Mouse (Mus musculus): ENCODE data around the gene Relt.

DNA sequence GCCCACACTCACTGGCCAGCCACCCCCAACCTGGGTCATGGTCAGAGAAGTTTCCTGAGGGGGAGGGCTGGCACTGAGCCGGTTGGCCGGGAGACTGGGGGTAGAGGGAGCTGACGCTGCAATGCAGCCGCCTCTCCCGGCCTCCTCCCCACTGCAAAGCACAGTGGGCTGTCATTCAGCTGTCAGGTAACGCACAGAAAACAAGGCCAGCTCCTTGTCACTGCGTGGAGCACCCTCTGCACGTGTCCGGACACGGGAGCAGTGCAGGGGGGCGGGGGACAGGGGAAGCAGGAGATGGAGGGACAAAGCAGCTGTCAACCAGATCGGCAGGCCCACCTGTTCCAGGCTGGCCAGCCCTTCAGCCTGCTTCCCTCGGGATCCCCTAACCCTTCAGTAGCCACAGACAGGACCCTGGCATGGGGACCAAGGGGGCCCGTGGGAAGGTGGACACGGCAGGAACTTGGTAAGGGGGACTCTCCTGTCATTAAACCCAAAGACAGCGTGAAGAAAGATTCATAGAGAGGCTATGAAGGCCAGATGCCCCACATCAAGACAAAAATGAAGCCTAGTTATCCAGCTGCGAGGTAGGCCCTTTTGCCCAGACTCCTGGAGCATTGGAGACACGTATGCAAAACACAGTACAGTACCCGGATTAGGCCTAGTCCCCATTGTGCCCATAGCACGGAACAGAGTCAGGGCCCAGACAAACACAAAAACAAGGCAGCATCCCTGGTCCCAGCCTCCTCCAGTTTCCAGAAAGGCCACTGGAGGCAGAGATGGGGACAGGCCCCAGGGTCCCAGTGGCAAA is 30.2 kb upstream of the Relt start:
- TF ChIP-seq ZNF384 (IDR thresholded peaks at IDR 0.05; ENCODE audit: low read depth, low read length) (no peak), ZC3H11A (IDR thresholded peaks at IDR 0.05; ENCODE audit: borderline replicate concordance, low read depth, low read length) (no peak), HCFC1 (IDR thresholded peaks at IDR 0.05; ENCODE audit: borderline replicate concordance, insufficient read depth, low read length) (no peak), MAFK (IDR thresholded peaks at IDR 0.05; ENCODE audit: insufficient read depth, low read depth, low read length) (no peak), CHD2 (IDR thresholded peaks at IDR 0.05; ENCODE audit: low read depth, low read length) (no peak)
